In genomic region chr17:55892406-55892955, GRCm38 (mm10) we compare ENCODE assay signal across 8 mouse cellular contexts. TPM values are rescaled to one million over a fixed set of nuclear protein-coding genes. Genes with fewer than 3 reads are reported as not detected.
A peak's percentile ranks its signal among the peaks of the same experiment; 100 is the strongest.
DNase-seq lines count a peak whose midpoint lies in the region; ATAC-seq and TF ChIP-seq lines count a peak whose summit lies in the region.
"Not testable (repeated sequence)": the region's sequence is repeated elsewhere in the genome, so short reads cannot be mapped to it uniquely, and the experiment has no call there.

No protein-coding gene starts in this region.

- H3K36me3 ChIP-seq in erythroblast, embryonic 14.5 days (ENCODE audit: control insufficient read depth): peaks cover 17% of the 10 kb centered on the region
- not testable (repeated sequence) for H3K36me3 ChIP-seq in heart, embryonic 16.5 days (ENCODE audit: control insufficient read depth, insufficient read depth); kidney, adult 2 months (ENCODE audit: control insufficient read depth, insufficient read depth, low read length); midbrain, embryonic 11.5 days (ENCODE audit: control insufficient read depth, insufficient read depth, low read length); small intestine, adult 2 months (ENCODE audit: control insufficient read depth, insufficient read depth, low read length)
- peaks cover 14% of the 10 kb centered on the region; the same call in 1 of the 2 replicates for H3K36me3 ChIP-seq in liver, adult 2 months (ENCODE audit: control insufficient read depth, insufficient read depth, low read length)

- H3K27me3 ChIP-seq in erythroblast, embryonic 14.5 days (ENCODE audit: control insufficient read depth): peaks cover 27% of the 10 kb centered on the region
- H3K27me3 ChIP-seq in heart, embryonic 16.5 days (ENCODE audit: control insufficient read depth, insufficient read depth, low read length); kidney, adult 2 months (replicated peaks; ENCODE audit: control insufficient read depth, insufficient read depth, low read length); liver, adult 2 months (ENCODE audit: control insufficient read depth, insufficient read depth, low read length); midbrain, embryonic 11.5 days (ENCODE audit: control insufficient read depth, insufficient read depth, low read length); small intestine, adult 2 months (ENCODE audit: control insufficient read depth, insufficient read depth, low read length): not testable (repeated sequence)

- not testable (repeated sequence) for H3K79me2 ChIP-seq in liver, adult 2 months (ENCODE audit: control insufficient read depth, insufficient read depth, low read length)

- H3K4me3 ChIP-seq in erythroblast, embryonic 14.5 days (replicated peaks): peak overlapping the region; percentile 67
- peak overlapping the region; percentile 58 for H3K4me3 ChIP-seq in heart, embryonic 16.5 days (ENCODE audit: low read length)
- peak overlapping the region; percentile 62 for H3K4me3 ChIP-seq in kidney, adult 2 months (ENCODE audit: insufficient read depth, low read depth, low read length)
- peak overlapping the region; percentile 31 for H3K4me3 ChIP-seq in liver, adult 2 months (ENCODE audit: insufficient read depth, low read depth, low read length)
- H3K4me3 ChIP-seq in midbrain, embryonic 11.5 days (ENCODE audit: low read depth, low read length): peak overlapping the region; percentile 45
- H3K4me3 ChIP-seq in small intestine, adult 2 months (ENCODE audit: low read depth, low read length): peak overlapping the region; percentile 59

- not testable (repeated sequence) for H3K9me3 ChIP-seq in erythroblast, embryonic 14.5 days (ENCODE audit: control insufficient read depth, low read length); heart, embryonic 16.5 days (replicated peaks; ENCODE audit: control insufficient read depth, low read length); midbrain, embryonic 11.5 days (ENCODE audit: control insufficient read depth, low read length)

- not testable (repeated sequence) for TF ChIP-seq POLR2A in kidney, adult 2 months (IDR thresholded peaks at IDR 0.05; ENCODE audit: low read depth, low read length); liver, adult 2 months (IDR thresholded peaks at IDR 0.05; ENCODE audit: extremely low read depth, insufficient read depth, low read length); small intestine, adult 2 months (IDR thresholded peaks at IDR 0.05; ENCODE audit: low read depth, low read length)

- 10% methylated on average over 6 of the region's 8 CpGs for WGBS in heart, embryonic 16.5 days
- WGBS in kidney, adult 2 months: 6% methylated on average over 7 of the region's 8 CpGs
- 6% methylated on average over 6 of the region's 8 CpGs for WGBS in liver, adult 2 months
- WGBS in midbrain, embryonic 11.5 days: 21% methylated on average over 6 of the region's 8 CpGs
- 5% methylated on average over 7 of the region's 8 CpGs for WGBS in small intestine, adult 2 months

- TF ChIP-seq CTCF in kidney, adult 2 months (conservative IDR thresholded peaks at IDR 0.05; ENCODE audit: insufficient read depth, insufficient read length, low read depth, low read length); liver, adult 2 months (IDR thresholded peaks at IDR 0.05; ENCODE audit: low read depth, low read length); small intestine, adult 2 months (IDR thresholded peaks at IDR 0.05; ENCODE audit: extremely low read depth, insufficient read length, insufficient replicate concordance, low read depth, low read length): not testable (repeated sequence)

- peaks cover 18% of the 10 kb centered on the region for H3K4me1 ChIP-seq in erythroblast, embryonic 14.5 days (ENCODE audit: control insufficient read depth)
- H3K4me1 ChIP-seq in heart, embryonic 16.5 days (ENCODE audit: control insufficient read depth, insufficient read depth, low read length); kidney, adult 2 months (ENCODE audit: control insufficient read depth, insufficient read depth, low read length); liver, adult 2 months (ENCODE audit: control insufficient read depth, insufficient read depth, low read length); midbrain, embryonic 11.5 days (ENCODE audit: control insufficient read depth, insufficient read depth, low read length); small intestine, adult 2 months (ENCODE audit: control insufficient read depth, insufficient read depth, insufficient read length, low read length): not testable (repeated sequence)

- H3K27ac ChIP-seq in heart, embryonic 16.5 days (ENCODE audit: low read length): peak overlapping the region; percentile 66; the same call in 1 of the 2 replicates
- H3K27ac ChIP-seq in kidney, adult 2 months (ENCODE audit: insufficient read depth, low read depth, low read length): peak overlapping the region; percentile 79
- H3K27ac ChIP-seq in liver, adult 2 months (replicated peaks; ENCODE audit: insufficient read depth, low read depth, low read length): peak overlapping the region; percentile 28; the same call in 1 of the 2 replicates
- H3K27ac ChIP-seq in midbrain, embryonic 11.5 days (ENCODE audit: low read depth, low read length): not testable (repeated sequence)
- H3K27ac ChIP-seq in small intestine, adult 2 months (ENCODE audit: insufficient read depth, low read depth, low read length): peak overlapping the region; percentile 32; the same call in 1 of the 2 replicates

- not testable (repeated sequence) for ATAC-seq in heart, embryonic 16.5 days (replicated peaks; ENCODE audit: extremely low read depth, insufficient read depth, low FRiP score); midbrain, embryonic 11.5 days (ENCODE audit: low FRiP score)

- peak overlapping the region; percentile 66 for H3K4me2 ChIP-seq in heart, embryonic 16.5 days (ENCODE audit: low read depth, low read length)
- peak overlapping the region; percentile 51 for H3K4me2 ChIP-seq in midbrain, embryonic 11.5 days

- H3K9ac ChIP-seq in heart, embryonic 16.5 days (ENCODE audit: low read length): peak overlapping the region; percentile 62
- 0 out of 2 replicates have a peak overlapping the region, but pooled peaks have one; percentile 21 for H3K9ac ChIP-seq in liver, adult 2 months (ENCODE audit: low read depth, low read length)
- peak overlapping the region; percentile 38 for H3K9ac ChIP-seq in midbrain, embryonic 11.5 days (ENCODE audit: low read length)

- DNase-seq in 416B (ENCODE audit: low read depth): peak; percentile 51
- peak; percentile 12 for DNase-seq in brain, adult 2 months (ENCODE audit: low read depth, low spot score)
- peak; percentile 52 for DNase-seq in kidney, adult 2 months
- peak; percentile 39 for DNase-seq in liver, adult 2 months (ENCODE audit: extremely low read depth, low read depth, low spot score)
- not testable (repeated sequence) for DNase-seq in midbrain, embryonic 11.5 days (ENCODE audit: low spot score, missing footprints)

RNA-seq across cellular contexts. Expression of gene Zfp959, which starts 0.6 kb away (rescaled TPM):
- 0.06 and 0.10 TPM in 2 replicates for polyA plus RNA-seq in erythroblast, embryonic 14.5 days (2012)
- polyA plus RNA-seq in heart, embryonic 16.5 days (2015; fragmentation: Nextera tagmentation; extraction: Ambion mirVana): 9.2 and 10.1 TPM in 2 replicates
- polyA plus RNA-seq in kidney, adult 2 months (2012; rRNA removed): 0.86 and 1.9 TPM in 2 replicates
- 5.8 and 8.3 TPM in 2 replicates for total RNA-seq in liver, adult 2 months (2014; rRNA removed)
- polyA plus RNA-seq in liver, adult 2 months (2012; rRNA removed): 0.77 and 1.2 TPM in 2 replicates
- 12.9 and 14.0 TPM in 2 replicates for polyA plus RNA-seq in midbrain, embryonic 11.5 days (2014; fragmentation: Nextera tagmentation; extraction: Ambion mirVana)
- 0.27 TPM in 1 of 2 replicates, not detected in the other for polyA plus RNA-seq in small intestine, adult 2 months (2012; rRNA removed)

RNA-seq across cellular contexts. Expression of gene Zfp119a, which starts 13.8 kb away (rescaled TPM):
- not detected in 2 replicates for polyA plus RNA-seq in erythroblast, embryonic 14.5 days (2012)
- 6.1 and 7.0 TPM in 2 replicates for polyA plus RNA-seq in heart, embryonic 16.5 days (2015; fragmentation: Nextera tagmentation; extraction: Ambion mirVana)
- 0.37 and 0.56 TPM in 2 replicates for polyA plus RNA-seq in kidney, adult 2 months (2012; rRNA removed)
- total RNA-seq in liver, adult 2 months (2014; rRNA removed): 4.7 and 5.2 TPM in 2 replicates
- 0.24 and 0.35 TPM in 2 replicates for polyA plus RNA-seq in liver, adult 2 months (2012; rRNA removed)
- polyA plus RNA-seq in midbrain, embryonic 11.5 days (2014; fragmentation: Nextera tagmentation; extraction: Ambion mirVana): 9.2 TPM in 2 replicates
- not detected in 2 replicates for polyA plus RNA-seq in small intestine, adult 2 months (2012; rRNA removed)

RNA-seq across cellular contexts. Expression of gene Zfp119b, which starts 56.8 kb away (rescaled TPM):
- not detected in 2 replicates for polyA plus RNA-seq in erythroblast, embryonic 14.5 days (2012)
- 4.9 and 6.5 TPM in 2 replicates for polyA plus RNA-seq in heart, embryonic 16.5 days (2015; fragmentation: Nextera tagmentation; extraction: Ambion mirVana)
- 0.46 and 0.69 TPM in 2 replicates for polyA plus RNA-seq in kidney, adult 2 months (2012; rRNA removed)
- total RNA-seq in liver, adult 2 months (2014; rRNA removed): 3.1 and 4.3 TPM in 2 replicates
- polyA plus RNA-seq in liver, adult 2 months (2012; rRNA removed): 0.26 and 0.40 TPM in 2 replicates
- polyA plus RNA-seq in midbrain, embryonic 11.5 days (2014; fragmentation: Nextera tagmentation; extraction: Ambion mirVana): 6.3 and 6.7 TPM in 2 replicates
- 0.09 TPM in 1 of 2 replicates, not detected in the other for polyA plus RNA-seq in small intestine, adult 2 months (2012; rRNA removed)

RNA-seq across cellular contexts. Expression of gene Ebi3, which starts 60.0 kb away (rescaled TPM):
- 0.34 and 0.37 TPM in 2 replicates for polyA plus RNA-seq in erythroblast, embryonic 14.5 days (2012)
- polyA plus RNA-seq in heart, embryonic 16.5 days (2015; fragmentation: Nextera tagmentation; extraction: Ambion mirVana): 1.4 and 1.7 TPM in 2 replicates
- polyA plus RNA-seq in kidney, adult 2 months (2012; rRNA removed): 3.1 and 3.5 TPM in 2 replicates
- 0.18 and 1.3 TPM in 2 replicates for total RNA-seq in liver, adult 2 months (2014; rRNA removed)
- 0.61 and 2.3 TPM in 2 replicates for polyA plus RNA-seq in liver, adult 2 months (2012; rRNA removed)
- polyA plus RNA-seq in midbrain, embryonic 11.5 days (2014; fragmentation: Nextera tagmentation; extraction: Ambion mirVana): 2.1 and 2.7 TPM in 2 replicates
- polyA plus RNA-seq in small intestine, adult 2 months (2012; rRNA removed): 4.9 and 7.5 TPM in 2 replicates
